Mouse (Mus musculus): Measurements from ENCODE around the gene Olfr692. TPM values are rescaled to one million over a fixed set of nuclear protein-coding genes. Genes with fewer than 3 reads are reported as not detected.
"Not testable (repeated sequence)": the region's sequence is repeated elsewhere in the genome, so short reads cannot be mapped to it uniquely, and the experiment has no call there.

Olfr692 gene
- total RNA-seq (2014; rRNA removed) (not detected in 2 replicates), polyA plus RNA-seq (2015; fragmentation: Nextera tagmentation; extraction: Ambion mirVana) (not detected in 2 replicates)

DNA sequence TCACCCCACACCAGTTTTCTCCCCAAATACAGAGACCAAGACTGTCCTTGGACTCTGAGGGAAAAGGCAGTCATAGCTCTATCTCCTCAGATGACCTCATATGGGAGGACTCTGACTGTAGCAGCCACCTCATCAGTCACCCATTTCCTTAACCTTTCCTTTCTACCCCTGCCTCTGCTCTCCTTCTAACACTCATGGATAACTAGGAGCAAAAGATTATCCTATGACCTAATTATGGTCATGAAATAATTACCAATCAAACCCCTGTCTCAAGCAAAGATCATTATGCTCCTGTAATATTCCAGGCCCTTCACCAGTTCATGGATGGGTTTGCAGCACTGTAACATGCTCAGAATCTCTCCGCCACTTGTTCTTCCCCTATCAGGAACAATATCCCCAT lies at the start of gene Olfr692:
Gene Olfr692 (plus strand): TSS at position 301 of the 400 bp plus-strand sequence.
- Histone ChIP-seq H3K4me1 (ENCODE audit: insufficient read depth, low read length) (no peaks in the 10 kb centered on the region), H3K4me3 (ENCODE audit: low read length) (no peak within 1 kb of the TSS), H3K27ac (no peak within 1 kb of the TSS), H3K36me3 (ENCODE audit: insufficient read depth, low read length) (no peaks in the 10 kb centered on the region), H3K9ac (replicated peaks; ENCODE audit: low read length) (no peak within 1 kb of the TSS), H3K27me3 (ENCODE audit: insufficient read depth, low read length) (no peaks in the 10 kb centered on the region), H3K4me2 (ENCODE audit: low read depth, low read length) (no peak within 1 kb of the TSS), H3K9me3 (ENCODE audit: low read length) (no peaks in the 10 kb centered on the region)
- TF ChIP-seq CTCF (IDR thresholded peaks at IDR 0.05; ENCODE audit: low read depth): no peak
- DNase-seq (ENCODE audit: low spot score) (no peak), ATAC-seq (no peak)
- 100% methylated on average over 1 of the region's 1 CpGs for WGBS

DNA sequence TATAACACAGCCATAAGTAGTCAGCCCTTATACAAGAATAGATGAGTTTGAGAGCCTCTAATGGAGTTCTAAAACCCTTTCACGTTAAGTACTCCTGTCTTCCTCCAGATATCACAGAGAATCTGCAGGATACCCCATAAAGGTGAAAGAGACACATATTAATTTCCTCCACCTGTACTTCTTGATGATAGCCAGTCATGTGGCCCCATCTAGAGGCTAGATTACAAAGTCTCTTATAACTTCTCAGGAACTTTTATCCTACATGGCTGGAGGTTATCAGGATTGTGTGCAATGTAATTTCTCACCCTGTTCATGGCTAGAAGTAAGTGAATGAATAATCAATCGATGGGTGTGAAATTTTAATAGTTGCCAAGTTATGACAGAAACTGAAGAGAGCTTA lies 42.7 kb upstream of the Olfr692 start:
- Histone ChIP-seq H3K9me3 (ENCODE audit: low read length) (no peaks in the 10 kb centered on the region), H3K4me1 (ENCODE audit: insufficient read depth, low read length) (no peaks in the 10 kb centered on the region), H3K9ac (replicated peaks; ENCODE audit: low read length) (no peak overlapping the region), H3K27ac (no peak overlapping the region), H3K27me3 (ENCODE audit: insufficient read depth, low read length) (no peaks in the 10 kb centered on the region), H3K36me3 (ENCODE audit: insufficient read depth, low read length) (no peaks in the 10 kb centered on the region), H3K4me3 (ENCODE audit: low read length) (no peak overlapping the region), H3K4me2 (ENCODE audit: low read depth, low read length) (no peak overlapping the region)
- 79% methylated on average over 2 of the region's 2 CpGs for WGBS
- DNase-seq (ENCODE audit: low spot score) (no peak), ATAC-seq (no peak)
- TF ChIP-seq CTCF (IDR thresholded peaks at IDR 0.05; ENCODE audit: low read depth): no peak

GRCm38 (mm10) chr7:105334004-105334403 lies 34.0 kb upstream of the Olfr692 start, which contains the start of gene Olfr690:
Gene Olfr690, minus strand, starts transcription at chr7:105334104.
- H3K27me3 ChIP-seq (ENCODE audit: insufficient read depth, low read length): no peaks in the 10 kb centered on the region
- ATAC-seq: no peak
- no peak within 1 kb of the TSS for H3K9ac ChIP-seq (replicated peaks; ENCODE audit: low read length)
- H3K36me3 ChIP-seq (ENCODE audit: insufficient read depth, low read length): no peaks in the 10 kb centered on the region
- no peak for TF ChIP-seq CTCF (IDR thresholded peaks at IDR 0.05; ENCODE audit: low read depth)
- DNase-seq (ENCODE audit: low spot score): no peak
- no peak within 1 kb of the TSS for H3K4me2 ChIP-seq (ENCODE audit: low read depth, low read length)
- H3K4me3 ChIP-seq (ENCODE audit: low read length): no peak within 1 kb of the TSS
- no peaks in the 10 kb centered on the region for H3K4me1 ChIP-seq (ENCODE audit: insufficient read depth, low read length)
- no peaks in the 10 kb centered on the region for H3K9me3 ChIP-seq (ENCODE audit: low read length)
- no peak within 1 kb of the TSS for H3K27ac ChIP-seq
- WGBS: 90% methylated on average over 1 of the region's 1 CpGs

DNA sequence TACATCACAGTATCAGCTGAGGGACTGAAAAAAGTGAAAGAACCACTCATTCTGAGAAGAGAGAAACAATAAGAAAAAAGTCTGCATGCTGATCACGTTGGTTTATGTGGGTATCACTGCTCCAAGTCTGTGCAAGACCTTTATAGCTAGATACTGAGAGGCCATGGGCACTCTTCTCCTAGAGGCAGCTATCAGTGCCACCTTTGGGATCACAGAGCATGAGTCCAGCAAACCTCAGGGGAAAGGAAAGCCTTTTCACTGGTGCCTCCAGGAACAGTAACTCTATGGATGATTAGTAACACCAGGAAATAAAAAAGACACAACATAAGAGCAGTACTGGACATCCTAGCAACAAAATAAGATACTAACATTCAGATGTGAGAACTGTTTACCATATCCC lies 25.9 kb upstream of the Olfr692 start, which contains the start of gene Olfr691:
Gene Olfr691 (minus strand): TSS at position 101 of the 400 bp plus-strand sequence.
- TF ChIP-seq CTCF (IDR thresholded peaks at IDR 0.05; ENCODE audit: low read depth): no peak
- H3K4me3 ChIP-seq (ENCODE audit: low read length): no peak within 1 kb of the TSS
- H3K36me3 ChIP-seq (ENCODE audit: insufficient read depth, low read length): no peaks in the 10 kb centered on the region
- H3K9ac ChIP-seq (replicated peaks; ENCODE audit: low read length): no peak within 1 kb of the TSS
- H3K4me2 ChIP-seq (ENCODE audit: low read depth, low read length): no peak within 1 kb of the TSS
- H3K4me1 ChIP-seq (ENCODE audit: insufficient read depth, low read length): no peaks in the 10 kb centered on the region
- no peak within 1 kb of the TSS for H3K27ac ChIP-seq
- WGBS: 56% methylated on average over 1 of the region's 1 CpGs
- DNase-seq (ENCODE audit: low spot score): no peak
- H3K9me3 ChIP-seq (ENCODE audit: low read length): no peaks in the 10 kb centered on the region
- no peak for ATAC-seq
- no peaks in the 10 kb centered on the region for H3K27me3 ChIP-seq (ENCODE audit: insufficient read depth, low read length)

DNA sequence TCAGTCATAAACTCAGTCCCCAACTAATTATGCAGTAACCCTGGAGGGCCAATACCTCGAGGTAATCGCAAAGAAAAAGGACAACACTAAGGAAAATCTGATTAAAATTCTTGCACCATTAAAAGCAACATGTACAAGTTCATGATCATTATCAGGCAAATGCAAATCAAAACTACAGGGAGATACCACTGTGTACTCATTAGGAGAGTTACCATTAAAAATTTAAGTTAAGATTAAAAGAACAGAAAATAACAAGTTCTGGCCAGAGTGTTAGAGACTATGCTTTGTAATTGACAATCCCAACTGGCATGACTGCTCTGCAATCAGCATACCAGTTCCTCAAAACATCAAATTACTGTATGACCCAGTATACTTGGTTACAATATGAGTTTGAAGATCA lies 25.3 kb upstream of the Olfr692 start:
- ATAC-seq (no peak), DNase-seq (ENCODE audit: low spot score) (no peak)
- H3K4me2 ChIP-seq (ENCODE audit: low read depth, low read length): no peak overlapping the region
- H3K27me3 ChIP-seq (ENCODE audit: insufficient read depth, low read length): no peaks in the 10 kb centered on the region
- H3K9ac ChIP-seq (replicated peaks; ENCODE audit: low read length): no peak overlapping the region
- H3K36me3 ChIP-seq (ENCODE audit: insufficient read depth, low read length): no peaks in the 10 kb centered on the region
- WGBS: 71% methylated on average over 2 of the region's 2 CpGs
- no peaks in the 10 kb centered on the region for H3K4me1 ChIP-seq (ENCODE audit: insufficient read depth, low read length)
- no peaks in the 10 kb centered on the region for H3K9me3 ChIP-seq (ENCODE audit: low read length)
- no peak overlapping the region for H3K4me3 ChIP-seq (ENCODE audit: low read length)
- no peak overlapping the region for H3K27ac ChIP-seq
- TF ChIP-seq CTCF (IDR thresholded peaks at IDR 0.05; ENCODE audit: low read depth): no peak

GRCm38 (mm10) chr7:105356064-105356463 lies 12.0 kb upstream of the Olfr692 start:
- not testable (repeated sequence) for DNase-seq (ENCODE audit: low spot score); H3K36me3 ChIP-seq (ENCODE audit: insufficient read depth, low read length); H3K4me1 ChIP-seq (ENCODE audit: insufficient read depth, low read length); H3K27ac ChIP-seq; H3K9ac ChIP-seq (replicated peaks; ENCODE audit: low read length); H3K4me3 ChIP-seq (ENCODE audit: low read length); H3K9me3 ChIP-seq (ENCODE audit: low read length); H3K4me2 ChIP-seq (ENCODE audit: low read depth, low read length); H3K27me3 ChIP-seq (ENCODE audit: insufficient read depth, low read length)
- no CpG with 5 or more reads among the region's 5 CpGs for WGBS
- ATAC-seq: peak; percentile 83

DNA sequence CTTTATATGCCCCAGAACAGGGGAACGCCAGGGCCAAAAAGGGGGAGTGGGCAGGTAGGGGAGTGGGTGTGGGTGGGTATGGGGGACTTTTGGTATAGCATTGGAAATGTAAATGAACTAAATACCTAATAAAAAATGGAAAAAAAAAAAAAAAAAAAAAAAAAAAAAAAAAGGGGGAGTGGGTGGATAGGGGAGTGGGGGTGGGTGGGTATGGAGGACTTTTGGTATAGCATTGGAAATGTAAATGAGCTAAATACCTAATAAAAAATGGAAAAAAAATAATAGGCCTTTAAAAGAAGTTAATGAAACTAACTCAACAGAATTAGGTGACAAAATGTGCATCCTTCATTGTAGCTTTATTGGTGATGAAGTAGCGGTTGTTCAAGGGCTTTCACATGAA lies 11.5 kb upstream of the Olfr692 start:
- 94% methylated on average over 1 of the region's 2 CpGs for WGBS
- ATAC-seq: peak; percentile 94

More for the DNA sequence above, 11.5 kb upstream of the Olfr692 start:
- H3K4me2 ChIP-seq (ENCODE audit: low read depth, low read length); H3K9me3 ChIP-seq (ENCODE audit: low read length); DNase-seq (ENCODE audit: low spot score); H3K9ac ChIP-seq (replicated peaks; ENCODE audit: low read length); H3K27me3 ChIP-seq (ENCODE audit: insufficient read depth, low read length); H3K27ac ChIP-seq; H3K36me3 ChIP-seq (ENCODE audit: insufficient read depth, low read length); H3K4me1 ChIP-seq (ENCODE audit: insufficient read depth, low read length); H3K4me3 ChIP-seq (ENCODE audit: low read length): not testable (repeated sequence)
